Mouse (Mus musculus): Measurements from ENCODE around the gene Cd274.
A peak's percentile ranks its signal among the peaks of the same experiment; 100 is the strongest.

The Cd274 gene

DNA sequence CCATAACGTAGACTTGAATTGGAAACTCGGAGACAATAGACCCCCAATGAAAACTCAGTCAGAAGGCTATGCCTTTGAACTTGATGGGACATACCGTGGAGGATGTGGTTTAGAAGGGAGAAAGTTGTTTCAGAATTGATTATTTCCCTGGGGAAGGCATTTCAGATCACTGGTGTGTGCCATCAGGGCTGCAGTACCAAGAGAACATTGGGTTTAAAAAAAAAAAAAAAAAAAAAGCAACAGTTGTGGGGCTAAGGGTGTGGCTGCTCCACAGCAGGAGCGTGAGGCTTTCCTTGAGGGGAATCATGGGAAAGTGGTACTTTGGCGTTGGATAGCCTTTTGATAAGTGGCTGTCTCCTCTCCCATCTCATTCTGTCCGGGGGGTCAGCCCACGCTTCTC lies 55.5 kb downstream of the Cd274 start:
- DNase-seq (ENCODE audit: low spot score in 2 of 2) = no peak

DNA sequence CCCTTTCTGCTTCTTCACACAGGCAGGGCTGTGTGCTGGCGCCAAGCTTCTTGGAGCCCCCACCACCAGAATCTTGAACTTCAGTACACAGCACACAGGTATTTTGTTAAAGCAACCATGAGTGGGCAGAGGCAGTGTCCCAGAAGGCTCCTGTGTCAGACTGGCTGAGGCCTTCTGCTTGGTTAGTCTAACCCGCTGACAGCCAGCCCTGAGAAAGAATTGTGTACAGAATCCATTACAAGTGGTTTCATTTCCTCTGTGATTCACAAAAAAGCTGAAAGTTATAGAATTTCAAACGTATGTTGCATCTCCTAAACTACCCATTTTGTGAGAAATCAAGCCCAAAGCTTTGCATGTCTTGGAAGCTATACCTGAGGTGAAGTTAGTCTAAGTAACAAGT lies 63.3 kb downstream of the Cd274 start:
- DNase-seq (ENCODE audit: low spot score in 2 of 2) = peak; percentile 32 to 48

DNA sequence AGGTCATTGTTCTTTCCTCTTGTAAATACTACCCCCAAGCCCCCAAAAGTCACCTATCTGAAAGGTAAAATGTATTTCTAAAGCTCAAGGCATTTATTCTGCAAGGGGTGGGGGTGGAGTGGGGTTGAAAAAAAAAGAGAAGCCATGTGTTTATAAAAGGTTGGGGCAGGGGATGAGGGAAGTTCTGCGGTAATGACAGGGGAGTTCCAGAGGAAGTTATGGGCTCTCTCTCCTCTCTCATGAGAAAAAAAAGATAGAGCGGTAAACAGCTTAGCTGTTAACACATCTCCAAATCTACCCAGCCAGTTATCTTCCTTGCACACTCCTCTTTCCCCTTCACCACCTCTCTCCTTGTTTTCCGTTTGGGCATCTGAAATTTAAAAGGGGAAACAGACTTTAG lies 63.7 kb downstream of the Cd274 start:
- peak; percentile 76 to 80 for DNase-seq (ENCODE audit: low spot score in 2 of 2)

DNA sequence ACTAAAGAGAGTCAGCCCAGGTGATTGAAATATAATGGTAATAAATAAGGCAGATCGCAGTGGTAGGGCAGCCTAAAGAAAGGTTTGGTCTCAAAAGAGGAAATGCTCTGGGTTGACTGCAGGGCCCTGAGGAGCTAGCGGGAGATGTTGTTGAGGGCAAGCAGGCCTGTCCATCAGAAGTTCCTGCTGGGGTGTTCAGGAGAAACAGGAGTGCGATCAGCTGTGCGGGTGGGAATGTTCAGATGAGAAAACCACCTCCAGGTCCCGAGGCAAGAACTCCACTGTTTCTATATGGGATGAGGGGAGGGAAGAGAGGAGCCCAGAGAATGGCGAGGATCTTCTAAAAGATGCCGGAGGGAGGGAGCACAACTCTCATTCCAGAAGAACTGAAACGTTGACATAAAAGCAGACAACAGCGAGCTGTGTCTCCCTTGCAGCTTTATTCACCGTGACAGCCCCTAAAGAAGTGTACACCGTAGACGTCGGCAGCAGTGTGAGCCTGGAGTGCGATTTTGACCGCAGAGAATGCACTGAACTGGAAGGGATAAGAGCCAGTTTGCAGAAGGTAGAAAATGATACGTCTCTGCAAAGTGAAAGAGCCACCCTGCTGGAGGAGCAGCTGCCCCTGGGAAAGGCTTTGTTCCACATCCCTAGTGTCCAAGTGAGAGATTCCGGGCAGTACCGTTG lies 69.7 kb downstream of the Cd274 start:
- DNase-seq (ENCODE audit: low spot score in 2 of 2) = no peak
